Mouse (Mus musculus) neural tube, embryonic 10.5 days (tissue): ENCODE data around the gene Ttc7.

ENCODE experiments used
- DNase-seq: peaks from one replicate; pipeline ENCODE4 v3.0.0-alpha.2; 2017; ENCODE audit warnings: low spot score; ENCODE audit errors: extremely low spot score

Gene Ttc7

GRCm38 (mm10) chr17:87312924-87313870 lies 30.5 kb downstream of the Ttc7 start:
- DNase-seq, result no peak

GRCm38 (mm10) chr17:87314121-87314520 lies 31.4 kb downstream of the Ttc7 start:
- no peak for DNase-seq

- no peak for DNase-seq
These were observed 31.9 kb downstream of the Ttc7 start for GRCm38 (mm10) chr17:87314530-87314946.

GRCm38 (mm10) chr17:87315021-87315531 lies 32.4 kb downstream of the Ttc7 start:
- peak; percentile 92 for DNase-seq

GRCm38 (mm10) chr17:87315891-87316763 lies 33.4 kb downstream of the Ttc7 start:
- no peak for DNase-seq

- no peak for DNase-seq
These were observed 34.6 kb downstream of the Ttc7 start for GRCm38 (mm10) chr17:87317271-87317670.

- no peak for DNase-seq
These were observed 35.3 kb downstream of the Ttc7 start for GRCm38 (mm10) chr17:87317947-87318346.

- no peak for DNase-seq
These were observed 39.0 kb downstream of the Ttc7 start for GRCm38 (mm10) chr17:87321673-87322072.

GRCm38 (mm10) chr17:87323215-87323614 lies 40.5 kb downstream of the Ttc7 start:
- no peak for DNase-seq

- DNase-seq, result no peak
These were observed 42.8 kb downstream of the Ttc7 start for GRCm38 (mm10) chr17:87325501-87325900.

- DNase-seq, result no peak
These were observed 44.3 kb downstream of the Ttc7 start for GRCm38 (mm10) chr17:87326987-87327386.

- DNase-seq, result no peak
These were observed 45.0 kb downstream of the Ttc7 start for GRCm38 (mm10) chr17:87327645-87328044.

GRCm38 (mm10) chr17:87328177-87328768 lies 45.6 kb downstream of the Ttc7 start:
- no peak for DNase-seq

GRCm38 (mm10) chr17:87329144-87329700 lies 46.5 kb downstream of the Ttc7 start:
- no peak for DNase-seq

GRCm38 (mm10) chr17:87330250-87330920 lies 47.7 kb downstream of the Ttc7 start:
- no peak for DNase-seq

- peak; percentile 57 for DNase-seq
These were observed 48.2 kb downstream of the Ttc7 start for GRCm38 (mm10) chr17:87330921-87331291.

- DNase-seq, result no peak
These were observed 48.9 kb downstream of the Ttc7 start for GRCm38 (mm10) chr17:87331336-87332141.

GRCm38 (mm10) chr17:87332142-87332815 lies 49.6 kb downstream of the Ttc7 start:
- no peak for DNase-seq

GRCm38 (mm10) chr17:87332887-87333286 lies 50.2 kb downstream of the Ttc7 start:
- no peak for DNase-seq
